ENCODE assay signal across 8 mouse cellular contexts in the genomic region with DNA sequence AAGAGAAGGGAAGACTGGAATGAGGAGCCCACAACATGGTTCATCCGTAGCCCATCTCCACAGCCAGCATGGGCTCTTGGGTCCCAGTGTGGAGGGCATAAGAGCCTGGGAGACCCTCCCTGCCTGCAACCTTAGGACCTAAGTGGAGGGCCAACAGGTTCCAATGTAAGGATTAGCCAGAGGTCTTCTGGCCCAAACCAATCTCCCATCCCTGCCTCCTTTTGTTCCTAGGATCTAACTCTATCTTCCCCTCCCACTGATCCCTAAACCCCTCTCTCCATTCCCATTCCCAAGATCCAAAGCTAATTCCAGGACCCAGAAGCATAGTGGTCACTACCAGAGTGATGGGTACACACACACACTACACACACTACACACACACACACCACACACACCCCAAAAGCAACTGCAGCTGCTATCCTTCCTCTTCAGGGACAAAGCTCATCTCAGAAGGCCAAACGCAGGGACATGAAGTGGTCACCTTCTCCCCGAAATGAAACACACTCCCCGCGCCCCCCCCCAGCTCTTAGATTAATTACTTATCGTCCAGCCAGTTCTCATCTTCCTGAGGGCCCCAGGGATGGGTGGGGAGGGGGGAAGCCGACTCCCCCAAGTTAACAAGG. TPM values are rescaled to one million over a fixed set of nuclear protein-coding genes. Genes with fewer than 3 reads are reported as not detected.
DNase-seq lines count a peak whose midpoint lies in the region; ATAC-seq and TF ChIP-seq lines count a peak whose summit lies in the region.
"Had no signal": no experiment of that assay in that cellular context is flagged by ENCODE, and none has a peak within 500 bp of the region (broad histone marks: within the 10 kb centered on the region; RNA-seq: fewer than 3 reads in every experiment).

No protein-coding gene starts in this region.

- no peak overlapping the region for H3K27ac ChIP-seq in lung, embryonic 16.5 days (ENCODE audit: low read length)
- H3K27ac ChIP-seq in forebrain, embryonic 10.5 days, result peak overlapping the region; percentile 92
- H3K27ac ChIP-seq in intestine, postnatal 0 days (ENCODE audit: low read depth, low read length), result no peak overlapping the region
- H3K27ac ChIP-seq in neural tube, embryonic 15.5 days (replicated peaks), result peak overlapping the region; percentile 96

- no peaks in the 10 kb centered on the region for H3K36me3 ChIP-seq in lung, embryonic 16.5 days (ENCODE audit: control insufficient read depth, insufficient read depth, low read length)
- H3K36me3 ChIP-seq in forebrain, embryonic 10.5 days (replicated peaks), result no peaks in the 10 kb centered on the region
- H3K36me3 ChIP-seq in intestine, postnatal 0 days (ENCODE audit: control insufficient read depth, insufficient read depth), result 0 out of 2 replicates have a peak, but pooled peaks cover 4% of the 10 kb centered on the region
- H3K36me3 ChIP-seq in neural tube, embryonic 15.5 days, result no peaks in the 10 kb centered on the region

- WGBS in lung, embryonic 16.5 days, result 15% methylated on average over 7 of the region's 7 CpGs
- 21% methylated on average over 7 of the region's 7 CpGs for WGBS in forebrain, embryonic 10.5 days
- WGBS in intestine, postnatal 0 days, result 16% methylated on average over 7 of the region's 7 CpGs
- whole genome bisulfite sequencing in neural tube, embryonic 15.5 days, result 10% methylated on average over 7 of the region's 7 CpGs

- peak overlapping the region; percentile 94 for H3K4me2 ChIP-seq in lung, embryonic 16.5 days (ENCODE audit: low read depth, low read length)
- peak overlapping the region; percentile 90 for H3K4me2 ChIP-seq in intestine, postnatal 0 days (replicated peaks; ENCODE audit: low read depth)
- H3K4me2 ChIP-seq in neural tube, embryonic 15.5 days, result peak overlapping the region; percentile 62

- H3K4me1 ChIP-seq in lung, embryonic 16.5 days (replicated peaks; ENCODE audit: control insufficient read depth, insufficient read depth, low read length), result peaks cover 48% of the 10 kb centered on the region
- peaks cover 68% of the 10 kb centered on the region for H3K4me1 ChIP-seq in forebrain, embryonic 10.5 days
- H3K4me1 ChIP-seq in intestine, postnatal 0 days (replicated peaks; ENCODE audit: control insufficient read depth, insufficient read depth, low read length), result peaks cover 2% of the 10 kb centered on the region; the same call in 1 of the 2 replicates
- H3K4me1 ChIP-seq in neural tube, embryonic 15.5 days, result peaks cover 59% of the 10 kb centered on the region

- H3K4me3 ChIP-seq in lung, embryonic 16.5 days (ENCODE audit: low read length), result peak overlapping the region; percentile 89
- peak overlapping the region; percentile 90 for H3K4me3 ChIP-seq in forebrain, embryonic 10.5 days
- peak overlapping the region; percentile 93 for H3K4me3 ChIP-seq in intestine, postnatal 0 days (ENCODE audit: low read depth, low read length)
- H3K4me3 ChIP-seq in neural tube, embryonic 15.5 days (replicated peaks), result peak overlapping the region; percentile 82

- TF ChIP-seq CTCF in intestine, postnatal 0 days (IDR thresholded peaks at IDR 0.05; ENCODE audit: low read depth), result no peak

- H3K9ac ChIP-seq in lung, embryonic 16.5 days (ENCODE audit: low read length), result peak overlapping the region; percentile 89
- 0 out of 2 replicates have a peak overlapping the region, but pooled peaks have one; percentile 89 for H3K9ac ChIP-seq in intestine, postnatal 0 days (ENCODE audit: low read depth, low read length)
- peak overlapping the region; percentile 87 for H3K9ac ChIP-seq in neural tube, embryonic 15.5 days (replicated peaks)

- ATAC-seq in lung, embryonic 16.5 days (ENCODE audit: low read depth), result no peak
- no peak for ATAC-seq in intestine, postnatal 0 days
- no peak for ATAC-seq in neural tube, embryonic 15.5 days (ENCODE audit: low FRiP score)

- H3K27me3 ChIP-seq in lung, embryonic 16.5 days (ENCODE audit: control insufficient read depth, insufficient read depth, low read depth, low read length), result no peaks in the 10 kb centered on the region
- peaks cover 54% of the 10 kb centered on the region for H3K27me3 ChIP-seq in forebrain, embryonic 10.5 days (ENCODE audit: poor library complexity, severe bottlenecking)
- no peaks in the 10 kb centered on the region for H3K27me3 ChIP-seq in intestine, postnatal 0 days (replicated peaks; ENCODE audit: control insufficient read depth, insufficient read depth, low read length)
- no peaks in the 10 kb centered on the region for H3K27me3 ChIP-seq in neural tube, embryonic 15.5 days (replicated peaks)

- no peaks in the 10 kb centered on the region for H3K9me3 ChIP-seq in lung, embryonic 16.5 days (ENCODE audit: control insufficient read depth, low read length)
- no peaks in the 10 kb centered on the region for H3K9me3 ChIP-seq in forebrain, embryonic 10.5 days
- no peaks in the 10 kb centered on the region for H3K9me3 ChIP-seq in intestine, postnatal 0 days (ENCODE audit: control insufficient read depth)
- H3K9me3 ChIP-seq in neural tube, embryonic 15.5 days (replicated peaks), result no peaks in the 10 kb centered on the region

- DNase-seq in lung, postnatal 4 days, result no peak
- no peak for DNase-seq in forebrain, embryonic 10.5 days (ENCODE audit: extremely low spot score, low spot score)
- no peak for DNase-seq in urinary bladder, adult 18-20 months (ENCODE audit: low spot score in 2 of 2)
- no peak for DNase-seq in adrenal gland, adult 8-10 months
- DNase-seq: lung, adult 18-20 months had no signal

RNA-seq across cellular contexts. Expression of a gene that starts 1.2 kb away (rescaled TPM):
- polyA plus RNA-seq in lung, embryonic 16.5 days (2015; fragmentation: Nextera tagmentation; extraction: Ambion mirVana), result 70.1 and 80.4 TPM in 2 replicates
- polyA plus RNA-seq in forebrain, embryonic 10.5 days (2016; fragmentation: Nextera tagmentation; extraction: Ambion mirVana), result 39.8 and 44.6 TPM in 2 replicates
- 30.1 and 30.4 TPM in 2 replicates for polyA plus RNA-seq in intestine, postnatal 0 days (2015; fragmentation: Nextera tagmentation; extraction: Ambion mirVana)
- 74.0 and 77.4 TPM in 2 replicates for polyA plus RNA-seq in neural tube, embryonic 15.5 days (2015; fragmentation: Nextera tagmentation; extraction: Ambion mirVana)
- 100 to 1,000 TPM; 100 to 175 (median 132) TPM for total RNA-seq in adrenal gland, adult 8-10 months (2022)

RNA-seq across cellular contexts. Expression of a gene that starts 19.9 kb away (rescaled TPM):
- 18.7 and 19.4 TPM in 2 replicates for polyA plus RNA-seq in lung, embryonic 16.5 days (2015; fragmentation: Nextera tagmentation; extraction: Ambion mirVana)
- 27.3 TPM in 2 replicates for polyA plus RNA-seq in forebrain, embryonic 10.5 days (2016; fragmentation: Nextera tagmentation; extraction: Ambion mirVana)
- polyA plus RNA-seq in intestine, postnatal 0 days (2015; fragmentation: Nextera tagmentation; extraction: Ambion mirVana), result 2.7 and 3.4 TPM in 2 replicates
- 2.2 and 5.1 TPM in 2 replicates for polyA plus RNA-seq in neural tube, embryonic 15.5 days (2015; fragmentation: Nextera tagmentation; extraction: Ambion mirVana)
- under 1 TPM; 0.41 to 0.83 (median 0.56) TPM for total RNA-seq in adrenal gland, adult 8-10 months (2022)

RNA-seq across cellular contexts. Expression of a gene that starts 39.3 kb away (rescaled TPM):
- 28.3 and 28.6 TPM in 2 replicates for polyA plus RNA-seq in lung, embryonic 16.5 days (2015; fragmentation: Nextera tagmentation; extraction: Ambion mirVana)
- polyA plus RNA-seq in forebrain, embryonic 10.5 days (2016; fragmentation: Nextera tagmentation; extraction: Ambion mirVana), result 38.0 and 39.5 TPM in 2 replicates
- 20.4 and 21.1 TPM in 2 replicates for polyA plus RNA-seq in intestine, postnatal 0 days (2015; fragmentation: Nextera tagmentation; extraction: Ambion mirVana)
- polyA plus RNA-seq in neural tube, embryonic 15.5 days (2015; fragmentation: Nextera tagmentation; extraction: Ambion mirVana), result 40.4 and 42.0 TPM in 2 replicates
- total RNA-seq in adrenal gland, adult 8-10 months (2022), result 100 to 1,000 TPM; 143 to 173 (median 158) TPM

RNA-seq across cellular contexts. Expression of a gene that starts 39.8 kb away (rescaled TPM):
- polyA plus RNA-seq in lung, embryonic 16.5 days (2015; fragmentation: Nextera tagmentation; extraction: Ambion mirVana), result 0.05 and 0.08 TPM in 2 replicates
- 0.05 and 0.06 TPM in 2 replicates for polyA plus RNA-seq in forebrain, embryonic 10.5 days (2016; fragmentation: Nextera tagmentation; extraction: Ambion mirVana)
- polyA plus RNA-seq in intestine, postnatal 0 days (2015; fragmentation: Nextera tagmentation; extraction: Ambion mirVana), result 0.05 and 0.09 TPM in 2 replicates
- 0.10 and 0.12 TPM in 2 replicates for polyA plus RNA-seq in neural tube, embryonic 15.5 days (2015; fragmentation: Nextera tagmentation; extraction: Ambion mirVana)
- total RNA-seq in adrenal gland, adult 8-10 months (2022), result 1 to 10 TPM in 2 of 4 experiments, under 1 TPM in 2; 0.20 to 1.2 (median 0.78) TPM

RNA-seq across cellular contexts. Expression of a gene that starts 43.7 kb away (rescaled TPM):
- 108 and 130 TPM in 2 replicates for polyA plus RNA-seq in lung, embryonic 16.5 days (2015; fragmentation: Nextera tagmentation; extraction: Ambion mirVana)
- polyA plus RNA-seq in forebrain, embryonic 10.5 days (2016; fragmentation: Nextera tagmentation; extraction: Ambion mirVana), result 137 and 141 TPM in 2 replicates
- polyA plus RNA-seq in intestine, postnatal 0 days (2015; fragmentation: Nextera tagmentation; extraction: Ambion mirVana), result 103 and 107 TPM in 2 replicates
- 111 and 121 TPM in 2 replicates for polyA plus RNA-seq in neural tube, embryonic 15.5 days (2015; fragmentation: Nextera tagmentation; extraction: Ambion mirVana)
- total RNA-seq in adrenal gland, adult 8-10 months (2022), result 10 to 100 TPM; 67.2 to 86.9 (median 81.0) TPM

Comparison
In these comparisons a context has a peak if more than half of its experiments do, and no peak if none do; other contexts are left out.
1. H3K27ac ChIP-seq: peak in forebrain, embryonic 10.5 days (single experiment) and neural tube, embryonic 15.5 days (single experiment); none in lung, embryonic 16.5 days (single experiment) and intestine, postnatal 0 days (single experiment).
2. Peak in every context shown above with its lines, with median percentiles within 50 percentile points of each other: H3K4me2 ChIP-seq, H3K4me3 ChIP-seq and H3K9ac ChIP-seq.